Mouse (Mus musculus) cerebellum, postnatal 25 days (tissue): ENCODE measurements at regions not wholly inside any gene's neighbourhood (a gene's known extent, or its start where the extent isn't known, plus 50 kb on each side); places are given as distances from the start of the nearest gene placed in this dataset.

Experiments used
- DNase-seq, 2 experiments: peaks; one replicate each; pipeline ENCODE4 v3.0.0; 2021; ENCODE audit warnings: mixed read lengths in 2 of 2

DNA sequence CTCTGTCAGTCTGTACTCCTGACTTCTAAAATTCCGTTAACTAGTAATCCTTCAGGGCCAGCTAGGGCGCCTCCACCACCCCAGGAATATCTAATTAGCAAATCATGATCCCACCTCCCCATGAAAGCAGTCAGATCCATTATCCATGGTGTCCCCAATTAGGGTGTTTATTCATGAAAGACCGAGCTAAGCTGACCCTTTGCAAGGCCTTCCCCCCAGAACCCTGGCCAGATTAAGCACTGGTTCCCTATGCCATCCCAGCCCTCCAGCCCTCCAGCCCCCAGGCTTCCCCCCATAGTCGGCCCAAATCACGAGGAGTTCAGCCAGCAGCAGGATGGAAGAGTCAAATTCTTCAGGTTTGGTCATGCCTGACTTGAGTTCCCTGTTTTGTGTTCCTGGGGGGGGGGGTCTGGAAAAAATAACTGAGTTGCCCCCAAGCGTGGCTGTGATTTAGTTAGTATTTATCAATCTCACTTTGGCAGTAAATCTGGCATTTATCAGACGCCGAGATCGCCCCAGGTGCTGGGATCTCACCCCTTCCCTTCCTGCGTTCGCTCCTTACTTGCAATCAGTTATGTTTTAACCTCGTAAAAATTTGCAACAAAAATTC, 272.7 kb upstream of the Sall1 start:
- DNase-seq = no peak

DNA sequence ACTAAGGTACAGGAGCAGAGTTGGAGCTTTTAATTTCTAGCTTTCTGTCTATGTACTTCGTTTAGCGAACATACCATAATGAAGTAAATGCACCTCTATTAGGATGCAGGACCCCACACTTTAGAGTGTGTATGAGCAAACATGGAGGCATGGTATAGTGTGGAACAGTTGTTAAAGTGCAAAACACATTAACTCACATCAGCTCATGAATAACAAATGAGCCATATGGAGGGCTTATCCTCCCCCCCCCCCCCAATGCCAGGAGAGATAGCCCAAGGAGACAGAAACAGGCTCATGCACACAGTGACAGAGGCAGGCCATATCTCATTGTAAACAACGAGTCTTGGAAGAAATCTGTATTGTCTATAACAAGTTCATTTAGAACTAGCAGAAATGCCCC, 270.9 kb upstream of the Sall1 start:
- DNase-seq = no peak

DNA sequence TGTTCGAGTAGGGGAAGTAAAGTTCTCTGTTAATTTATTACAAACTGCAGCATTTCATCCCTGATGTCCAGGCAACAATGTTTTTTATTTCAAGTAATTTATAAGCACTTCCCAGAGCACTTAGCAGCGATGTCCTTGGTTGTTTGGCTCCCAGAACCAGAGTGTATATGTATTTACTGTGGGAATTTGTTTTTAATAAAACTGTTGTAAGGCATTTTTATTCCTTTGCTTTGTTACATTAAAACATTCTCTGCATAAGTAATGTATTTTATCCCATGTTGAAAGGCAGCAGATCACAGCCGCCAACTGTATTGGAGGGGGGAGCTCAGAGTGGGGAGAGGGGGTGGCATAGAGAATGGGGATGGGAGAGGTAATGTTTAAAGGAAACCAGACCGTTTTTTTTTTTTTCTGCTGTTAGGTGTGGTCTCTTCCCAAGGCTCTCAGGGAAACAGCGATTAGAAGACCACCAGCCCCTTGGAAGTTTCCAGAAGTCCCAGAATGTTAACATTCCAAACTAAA, 266.8 kb upstream of the Sall1 start:
- no peak for DNase-seq

DNA sequence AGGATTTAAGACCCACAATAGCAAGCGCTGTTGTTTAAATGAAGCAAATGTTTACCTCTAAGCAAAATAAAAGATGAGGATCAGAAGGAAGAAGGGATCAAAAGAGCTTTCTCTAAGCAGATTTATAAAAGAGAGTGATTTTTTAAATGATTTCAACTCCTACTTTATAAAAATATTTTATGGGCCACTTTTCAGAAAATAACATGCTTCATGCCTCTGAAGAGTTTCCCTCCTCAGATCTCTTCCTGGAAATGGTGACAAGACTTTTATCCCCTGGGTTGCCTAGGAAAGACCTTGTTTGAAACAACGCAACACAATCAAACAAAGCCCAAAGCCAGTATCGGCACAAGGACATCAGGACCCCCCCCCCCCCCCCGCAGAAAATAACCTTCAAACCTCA, 265.6 kb upstream of the Sall1 start:
- DNase-seq = no peak

DNA sequence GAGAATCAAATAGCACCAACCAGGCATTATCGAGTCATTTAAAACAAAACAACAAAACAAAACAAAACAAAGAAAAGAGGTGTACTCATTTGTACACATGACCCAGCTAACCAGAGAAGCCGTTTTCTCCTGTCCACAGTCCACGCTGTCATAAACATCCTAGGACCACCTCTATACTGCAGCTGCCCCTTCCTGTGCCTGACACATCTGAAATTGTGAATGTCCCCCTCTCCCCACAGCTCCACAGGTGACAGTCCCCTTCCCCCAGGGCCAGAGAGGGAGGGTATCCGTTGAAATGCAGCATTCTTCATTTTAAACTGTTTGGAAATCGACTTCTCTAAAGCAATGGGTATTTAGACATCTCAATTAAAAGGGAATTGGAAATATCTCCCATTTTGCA, 265.0 kb upstream of the Sall1 start:
- DNase-seq = no peak

DNA sequence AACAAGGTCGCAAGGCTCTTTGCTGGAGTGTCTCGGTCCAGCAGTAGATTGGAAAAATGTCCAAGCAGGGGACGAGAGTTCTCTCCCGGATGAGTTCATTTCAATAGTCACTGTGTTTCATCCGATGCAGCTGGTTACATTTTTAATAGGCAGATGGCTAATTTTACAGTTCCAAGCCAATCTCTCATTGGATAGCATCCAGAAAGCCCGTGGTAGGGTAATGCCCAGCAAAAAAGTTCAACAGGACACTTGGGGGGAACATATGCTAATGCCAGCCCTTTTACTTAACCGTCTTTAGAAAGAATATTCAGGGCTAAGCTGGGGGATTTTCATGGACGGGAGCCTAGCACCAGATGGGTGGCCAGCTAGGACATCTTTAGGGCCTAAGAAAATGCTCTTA, 264.6 kb upstream of the Sall1 start:
- DNase-seq = no peak

DNA sequence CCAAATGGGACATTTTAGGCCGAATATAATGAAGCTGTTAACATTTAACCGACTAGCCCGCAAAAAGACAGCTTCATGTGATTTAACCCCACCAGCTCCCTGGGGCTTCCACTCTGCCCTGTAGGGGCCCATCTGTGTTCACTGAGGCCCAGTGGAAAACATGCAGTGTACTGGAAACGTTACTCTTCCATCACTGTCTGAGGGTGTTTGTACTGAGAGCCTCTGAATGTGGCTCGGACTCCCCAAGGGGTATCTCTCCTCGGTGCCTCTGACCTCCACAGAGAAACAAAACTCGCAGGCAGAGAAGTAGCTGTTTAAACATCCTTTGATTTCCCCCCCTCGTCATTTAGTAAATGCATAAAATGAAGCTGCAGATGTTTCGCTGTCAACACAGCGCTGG, 263.6 kb upstream of the Sall1 start:
- no peak for DNase-seq

DNA sequence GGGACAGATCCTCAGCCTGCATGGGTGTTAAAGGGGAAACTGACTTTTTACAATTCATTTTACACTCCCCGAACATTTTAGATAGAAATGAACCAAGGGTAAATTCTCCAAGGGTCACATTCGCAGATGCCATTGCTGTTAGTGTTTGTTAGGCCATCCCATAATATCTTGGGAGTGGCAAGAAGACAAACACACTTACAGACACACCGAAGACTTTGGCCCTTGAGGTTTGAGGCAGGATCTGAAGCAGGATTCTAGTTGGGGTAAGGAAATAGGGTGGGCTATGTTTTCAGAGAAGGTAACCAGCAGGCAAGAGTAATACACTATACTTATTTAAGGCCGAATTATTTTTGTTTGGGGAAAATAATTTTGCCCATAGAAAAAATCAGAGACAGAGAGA, 263.1 kb upstream of the Sall1 start:
- DNase-seq = no peak

DNA sequence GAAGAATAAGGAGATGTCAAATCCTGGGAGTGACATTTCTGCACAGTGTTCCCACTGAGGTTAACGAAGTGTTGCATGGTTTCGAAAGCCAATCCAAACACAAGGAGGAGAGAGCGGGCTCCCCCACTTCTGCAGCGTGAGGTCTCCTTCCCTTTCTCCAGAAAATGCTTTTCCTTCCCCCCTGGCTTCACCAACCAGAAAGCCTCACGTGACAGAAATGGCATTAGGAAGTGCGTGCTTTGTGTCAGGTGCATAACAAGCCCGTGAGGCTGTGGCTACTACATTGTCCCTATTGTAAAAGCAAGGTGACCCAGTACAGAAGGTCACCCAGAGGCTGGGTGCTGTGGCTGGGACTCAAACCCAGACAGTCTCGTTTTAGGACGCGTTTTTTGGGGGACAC, 260.2 kb upstream of the Sall1 start:
- DNase-seq = no peak

DNA sequence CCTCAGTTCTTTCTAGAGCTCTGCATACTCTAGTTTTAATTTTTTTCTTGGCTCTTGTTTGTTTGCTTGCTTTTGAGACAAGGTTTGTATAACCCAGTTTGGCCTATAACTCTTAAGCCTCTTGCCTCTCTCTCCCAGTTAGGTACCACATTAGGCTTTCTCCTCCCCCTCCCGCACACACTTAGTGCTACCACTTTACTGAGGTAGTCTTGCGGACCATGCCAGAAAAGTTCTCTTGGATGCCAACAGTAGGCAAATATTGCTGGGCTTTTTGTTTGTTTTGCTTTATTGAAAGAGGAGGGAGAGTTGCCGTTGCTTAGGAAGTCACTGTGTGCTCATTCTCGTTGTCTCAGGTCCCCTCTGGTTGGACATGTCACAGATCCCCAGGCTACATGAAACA, 259.4 kb upstream of the Sall1 start:
- DNase-seq = no peak

DNA sequence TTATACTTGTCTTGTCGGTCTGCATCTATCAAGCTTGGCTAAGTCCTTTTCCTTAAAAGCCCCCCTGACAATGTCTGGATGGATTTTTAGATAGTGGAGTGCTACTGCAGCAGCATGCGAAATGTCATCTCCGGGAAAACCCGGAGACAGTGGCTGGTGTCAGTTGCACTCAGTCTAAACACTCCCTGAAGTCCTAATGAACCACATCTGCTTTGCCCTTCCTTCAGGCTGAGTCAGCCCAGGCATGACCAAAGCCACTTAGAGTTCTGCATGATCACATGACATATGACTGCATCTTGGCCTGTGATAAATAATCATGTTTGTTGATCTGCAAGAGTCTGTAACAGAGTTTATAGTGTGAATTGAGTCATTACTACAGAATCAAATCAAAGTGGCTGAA, 255.7 kb upstream of the Sall1 start:
- no peak for DNase-seq

DNA sequence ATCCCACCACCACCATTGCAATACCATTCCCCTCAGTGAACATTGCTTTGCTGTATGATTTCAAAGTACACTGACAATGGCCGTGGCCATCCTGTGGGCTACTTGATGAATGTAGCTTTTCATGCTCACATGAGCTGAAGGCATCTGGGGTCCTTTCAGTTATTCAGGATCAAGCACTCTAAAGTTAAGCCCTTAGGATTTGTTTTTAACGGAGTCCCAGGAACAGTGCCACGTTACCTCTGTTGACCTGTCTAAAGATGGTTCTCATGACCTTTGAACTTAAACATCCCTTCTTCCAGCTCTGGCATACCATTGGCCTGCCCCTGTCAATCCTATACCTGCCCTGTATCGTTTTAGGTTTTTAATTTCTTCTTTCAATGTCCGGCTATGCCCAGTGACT, 251.7 kb upstream of the Sall1 start:
- DNase-seq = no peak

DNA sequence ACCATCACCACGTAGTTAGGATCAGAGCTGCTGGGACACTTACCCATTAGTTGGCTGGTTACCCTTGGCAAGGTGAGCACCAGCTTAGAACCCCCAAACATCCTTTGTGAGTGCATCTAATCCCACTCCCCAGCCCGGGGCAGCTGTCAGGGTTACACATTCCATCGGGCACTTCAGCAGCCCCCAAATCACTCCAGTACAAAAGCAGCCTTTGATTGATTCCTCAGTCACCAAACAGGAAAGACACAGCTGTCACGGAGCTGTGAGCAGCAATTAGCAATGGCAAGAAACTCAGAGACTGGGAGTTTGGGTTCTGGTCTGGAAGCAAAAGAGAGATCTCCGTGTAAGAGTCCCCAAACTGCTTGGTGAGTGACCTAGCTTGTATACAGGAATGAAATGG, 245.1 kb upstream of the Sall1 start:
- DNase-seq = no peak

DNA sequence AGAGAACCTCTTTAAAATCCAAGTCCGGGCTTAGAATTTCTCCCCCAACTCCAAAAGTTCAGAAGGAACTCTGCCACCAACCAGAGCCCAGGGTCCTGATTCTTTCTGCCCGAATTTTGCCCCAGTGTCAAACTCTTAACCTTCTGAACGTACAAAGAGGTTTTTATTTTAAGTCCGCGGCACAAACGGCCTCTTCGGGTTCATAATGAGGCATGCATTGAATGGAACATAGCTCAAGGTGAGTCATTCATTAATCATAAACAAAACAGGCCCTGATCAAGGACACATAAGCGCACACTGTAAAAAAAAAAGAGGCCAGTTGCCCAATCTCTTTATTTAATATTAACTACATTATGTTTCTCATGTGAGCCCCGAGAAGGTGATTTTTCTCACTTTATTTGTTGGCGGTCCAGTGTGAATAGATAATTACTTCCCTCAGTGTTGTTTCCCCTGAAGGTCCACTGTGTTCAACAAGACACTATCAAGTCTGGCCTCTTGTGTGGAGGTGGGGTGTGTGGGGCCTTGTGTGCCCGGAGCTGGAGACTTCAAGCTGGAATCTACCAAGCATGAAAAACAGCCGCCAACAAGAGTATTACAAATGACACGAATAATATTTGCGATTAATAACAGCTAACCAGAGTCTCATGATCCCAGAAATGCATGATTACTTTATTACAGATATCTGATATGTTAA, 241.1 kb upstream of the Sall1 start:
- DNase-seq = no peak

DNA sequence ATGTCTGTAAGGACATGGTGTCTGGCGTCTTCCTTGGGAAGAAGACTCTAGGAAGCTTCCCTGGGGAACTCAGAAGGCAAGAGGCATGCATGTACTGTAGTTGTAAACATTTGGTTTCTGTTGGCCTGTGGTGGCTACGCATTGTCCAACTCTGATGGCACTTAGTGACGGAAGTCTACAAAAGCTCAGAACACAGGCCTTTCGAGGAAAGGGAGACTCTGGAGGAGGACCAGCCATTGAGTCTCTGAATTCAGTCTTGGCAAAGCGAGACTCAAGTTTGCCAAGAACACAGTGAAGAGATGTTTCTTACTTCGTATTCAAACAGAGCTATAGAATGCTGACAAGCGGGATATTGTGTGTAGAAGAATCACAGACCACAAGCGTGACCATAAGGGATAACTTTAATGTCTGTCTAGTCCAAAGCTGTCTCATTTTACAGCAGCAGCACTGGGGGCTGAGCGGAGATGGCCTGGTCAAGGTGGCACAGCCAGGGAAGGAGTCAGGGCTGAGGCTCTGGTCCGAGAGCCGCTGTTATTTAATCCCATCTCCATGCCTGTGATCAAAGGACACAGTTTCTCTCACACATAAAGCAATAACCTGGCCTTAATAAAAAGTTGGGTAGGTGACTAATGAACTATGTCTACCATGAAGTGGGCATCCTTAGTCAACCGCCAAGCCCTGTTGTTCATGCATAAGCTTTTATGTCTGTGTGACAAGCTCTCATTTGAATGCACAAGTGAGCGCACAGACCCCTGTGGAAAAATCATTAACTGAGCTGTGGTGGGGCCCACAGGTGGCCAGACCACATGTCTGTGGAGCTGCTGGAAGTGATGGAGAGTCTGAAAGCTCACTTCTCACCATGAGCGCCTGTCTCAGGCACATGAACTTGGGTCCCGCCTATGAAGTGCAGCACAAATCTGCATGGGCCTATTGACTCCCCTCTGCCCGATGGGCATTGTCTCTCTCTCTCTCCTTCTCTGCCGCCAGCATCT, 239.4 kb upstream of the Sall1 start:
- DNase-seq = no peak

DNA sequence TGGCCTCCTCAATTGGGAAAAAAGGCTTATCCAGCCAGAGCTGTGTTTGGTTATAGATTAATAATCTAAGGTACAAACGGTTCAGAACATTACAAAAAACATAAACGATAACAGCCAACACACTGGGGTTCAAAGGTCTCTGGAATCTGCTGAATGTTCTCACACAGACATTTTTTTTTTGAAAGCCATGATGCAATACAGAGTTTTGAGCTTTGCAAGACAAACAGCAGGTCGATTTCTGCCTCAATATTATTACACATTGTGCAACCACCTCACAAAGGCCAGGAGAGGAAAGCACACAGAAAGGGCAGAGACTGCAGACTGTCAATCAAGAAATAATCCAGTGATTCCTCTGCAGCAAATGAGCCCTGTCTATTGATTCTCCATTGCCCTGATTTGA, 235.9 kb upstream of the Sall1 start:
- DNase-seq = no peak

DNA sequence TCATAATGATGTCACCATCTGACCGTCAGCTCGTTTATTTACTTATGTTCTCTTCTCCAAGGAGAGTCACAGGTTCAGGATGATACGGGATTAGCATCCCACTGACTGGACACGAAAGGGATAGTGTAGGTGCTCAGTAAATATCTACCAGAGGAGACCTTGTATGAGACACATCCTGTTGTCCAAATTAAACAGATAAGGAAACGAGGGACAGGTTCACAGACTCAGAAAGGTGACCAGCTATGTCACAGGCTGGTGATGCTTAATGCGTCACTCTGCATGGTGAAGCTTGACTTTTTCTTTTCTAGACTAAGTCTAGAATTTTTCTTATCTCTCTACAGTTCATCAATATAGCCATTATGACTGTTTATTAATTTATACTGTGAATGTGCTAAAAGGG, 235.2 kb upstream of the Sall1 start:
- no peak for DNase-seq

DNA sequence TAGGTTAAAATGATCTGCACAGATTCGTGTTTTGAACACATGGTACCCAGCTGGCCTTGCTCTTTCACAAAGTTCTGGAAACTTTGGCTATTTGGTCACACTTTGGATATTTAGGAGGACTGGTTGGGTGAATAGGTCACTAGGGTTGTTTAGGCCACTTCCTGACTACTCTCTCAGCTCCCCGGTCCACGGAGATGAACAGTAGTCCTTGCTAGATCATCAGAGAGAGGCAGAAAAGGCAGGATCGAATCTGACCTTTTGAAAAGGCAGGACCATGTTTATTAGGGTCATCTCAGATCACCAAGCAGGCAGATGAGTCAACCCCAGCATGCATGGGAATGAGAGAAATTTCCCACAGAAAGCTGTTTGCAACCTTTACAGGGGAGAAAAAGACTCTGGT, 229.3 kb upstream of the Sall1 start:
- DNase-seq = no peak

DNA sequence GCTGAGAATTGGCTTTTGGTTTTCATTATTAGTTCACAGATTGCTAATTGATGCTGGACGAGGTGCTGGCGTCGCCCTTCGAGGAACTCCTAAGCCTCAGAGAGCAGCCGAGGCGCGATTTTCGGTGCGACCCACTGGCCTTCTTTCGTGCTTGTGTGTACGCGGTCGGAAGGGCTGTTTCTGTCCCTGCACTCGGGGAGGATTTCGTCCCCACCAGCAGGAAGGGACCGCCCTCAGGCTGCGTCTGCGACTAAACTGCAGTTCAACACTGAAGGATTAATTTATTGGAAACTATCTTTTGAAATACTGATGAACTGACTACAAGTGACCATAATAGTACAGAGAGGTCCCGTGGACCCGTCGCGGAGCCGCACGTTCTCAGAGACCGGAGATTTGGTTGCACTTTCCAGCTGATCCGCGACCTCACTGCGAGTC, 228.4 kb upstream of the Sall1 start:
- peak; percentile 19 to 35 for DNase-seq

DNA sequence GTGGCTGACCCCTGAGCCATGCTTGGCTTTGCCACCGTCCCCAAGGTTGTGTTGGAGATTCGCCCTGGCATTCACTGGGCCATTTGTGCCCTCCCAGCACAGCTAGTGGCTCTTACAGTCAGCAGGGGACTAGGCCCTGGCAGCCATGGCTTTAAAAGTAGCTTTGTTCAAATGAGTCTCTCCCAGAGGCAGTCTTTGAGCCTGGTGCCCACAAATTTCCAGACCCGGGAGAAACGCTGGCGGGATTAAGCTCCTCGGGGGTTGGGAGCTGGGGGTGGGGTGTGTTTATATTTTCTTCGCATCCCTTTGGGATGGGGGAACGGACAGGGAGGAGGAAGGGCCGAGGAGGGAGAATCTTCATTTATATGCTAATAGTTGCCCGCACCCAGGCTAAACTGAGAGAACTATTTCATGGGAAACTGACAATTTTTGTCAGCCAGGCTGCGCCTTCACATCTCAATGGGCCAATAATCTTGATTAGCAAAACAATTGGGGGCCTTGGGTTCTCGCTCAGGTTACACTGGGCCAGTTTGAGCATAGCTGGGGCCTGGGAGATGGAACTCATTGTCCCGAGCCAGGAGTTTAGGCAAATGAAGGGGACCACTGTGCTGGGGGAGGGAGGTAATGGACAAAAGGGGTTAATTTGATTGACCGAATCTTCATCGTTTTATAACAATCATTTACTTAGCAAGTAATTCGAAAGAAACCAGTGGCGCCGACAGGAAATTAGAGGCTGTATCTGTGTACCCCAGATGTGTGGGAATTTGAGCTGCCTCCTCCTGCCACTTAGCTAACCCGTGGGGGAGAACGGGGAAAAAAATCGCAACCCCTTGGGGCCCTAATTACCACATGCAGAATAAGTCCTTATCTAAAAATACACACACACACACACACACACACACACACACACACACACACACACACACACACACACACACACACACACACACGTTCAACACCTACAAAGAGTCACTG, 227.7 kb upstream of the Sall1 start:
- DNase-seq = peak; percentile 6 to 10

DNA sequence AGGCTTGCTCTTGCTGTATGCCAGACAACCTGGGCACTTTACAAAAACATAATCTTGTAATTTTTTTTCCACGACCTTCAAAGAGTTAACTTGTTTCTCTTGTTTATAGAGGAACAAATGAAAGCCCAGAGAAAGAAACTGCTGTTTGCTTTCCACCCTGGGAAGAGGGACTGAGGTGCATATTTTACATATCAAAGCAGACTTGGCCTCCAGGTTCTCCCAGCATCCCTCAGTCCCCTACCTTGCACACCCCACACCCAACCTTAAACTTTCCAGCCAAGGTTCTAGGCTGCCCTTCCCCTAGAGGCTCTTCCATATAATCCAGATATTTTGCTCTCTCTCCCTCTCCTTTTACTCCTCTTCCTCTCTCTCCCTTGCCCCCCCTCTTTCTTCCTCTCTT, 226.0 kb upstream of the Sall1 start:
- DNase-seq = no peak

DNA sequence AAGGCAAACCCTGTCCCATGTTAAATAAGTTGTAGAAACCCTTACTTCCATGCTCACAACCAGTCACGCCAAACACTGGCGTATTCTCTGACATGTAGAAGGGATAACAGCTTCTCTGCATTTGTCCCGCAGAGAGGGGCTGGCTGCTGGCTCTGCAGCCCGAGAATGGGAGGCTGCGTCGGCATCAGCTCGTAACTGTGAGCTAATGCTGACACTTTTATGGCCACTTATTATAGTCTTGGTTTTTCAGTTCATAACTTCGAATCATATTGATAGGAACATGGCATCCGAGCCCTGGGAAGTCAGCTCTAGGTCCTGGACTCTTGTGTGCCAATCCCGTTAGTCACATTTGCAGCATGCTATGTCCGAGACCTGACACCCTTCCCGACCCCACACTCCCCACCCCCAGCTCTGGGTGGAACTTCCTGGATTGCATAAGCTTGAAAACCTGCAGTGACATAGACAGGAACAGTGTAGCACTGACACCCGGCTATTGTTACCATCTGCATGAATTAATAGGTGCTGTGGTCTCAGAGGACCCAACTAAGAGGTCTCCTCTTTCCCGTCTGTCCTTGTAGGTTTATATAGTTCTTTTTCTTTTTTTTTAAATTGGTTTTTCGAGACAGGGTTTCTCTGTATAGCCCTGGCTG, 217.3 kb upstream of the Sall1 start:
- DNase-seq = no peak
